Mouse (Mus musculus) c-Kit-positive CD71-positive TER-119-positive erythroid progenitor cells, embryonic 14.5 days (primary cell): ENCODE data around the gene F2rl2.

ENCODE experiments used
- DNase-seq: peaks from one replicate; pipeline ENCODE4 v3.0.0-alpha.2; 2013; ENCODE audit warnings: low spot score

F2rl2 gene

DNA sequence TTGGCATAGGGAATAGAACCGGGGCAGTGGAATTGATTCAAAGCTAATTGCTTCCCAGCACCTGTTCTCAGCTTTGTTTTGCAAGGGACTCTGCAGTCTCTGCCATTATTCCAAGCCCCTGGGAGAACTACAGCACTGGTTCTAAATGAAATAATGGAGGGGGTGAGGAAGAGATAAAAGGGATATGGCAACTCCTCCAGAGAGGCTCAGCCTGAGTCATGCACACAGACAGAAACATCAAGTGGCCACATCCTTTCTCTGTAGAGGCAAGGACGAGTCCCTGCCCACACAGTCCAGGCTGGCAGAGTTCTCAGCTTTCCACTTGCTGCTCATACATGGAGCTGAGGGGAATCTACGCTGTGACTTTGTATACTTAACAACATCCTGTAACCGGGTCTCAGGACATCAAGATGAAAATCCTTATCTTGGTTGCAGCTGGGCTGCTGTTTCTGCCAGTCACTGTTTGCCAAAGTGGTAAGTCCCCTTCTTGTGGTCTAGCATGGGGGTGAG is at the start of gene F2rl2:
Gene F2rl2 (plus strand): TSS at position 200 of the 510 bp plus-strand sequence.
- DNase-seq = no peak

DNA sequence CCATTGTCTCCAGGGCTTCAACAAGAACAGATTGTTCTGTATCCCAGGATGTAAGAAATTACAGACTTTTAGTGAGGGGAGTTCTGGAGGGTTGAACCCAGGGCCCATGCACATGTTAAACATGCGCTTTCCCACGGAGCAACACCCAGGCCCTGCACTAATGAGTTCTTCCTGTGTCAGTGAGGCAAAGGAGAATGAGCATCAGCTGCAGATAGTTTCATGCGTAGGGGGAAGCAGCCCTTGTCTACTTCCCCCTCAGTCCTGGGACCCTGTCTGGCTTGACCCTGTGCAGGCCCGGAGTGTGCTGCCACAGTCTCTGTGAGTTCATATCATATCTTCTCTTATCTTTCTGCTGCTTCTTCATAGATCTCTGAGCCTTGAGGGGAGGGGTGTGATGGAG is 49.4 kb upstream of the F2rl2 start:
- DNase-seq = no peak

- DNase-seq = no peak
These were observed 46.7 kb upstream of the F2rl2 start for GRCm38 (mm10) chr13:95649941-95650340.

- no peak for DNase-seq
These were observed 44.6 kb upstream of the F2rl2 start for GRCm38 (mm10) chr13:95651870-95652668.

GRCm38 (mm10) chr13:95653696-95654095 is 43.0 kb upstream of the F2rl2 start:
- DNase-seq = no peak

DNA sequence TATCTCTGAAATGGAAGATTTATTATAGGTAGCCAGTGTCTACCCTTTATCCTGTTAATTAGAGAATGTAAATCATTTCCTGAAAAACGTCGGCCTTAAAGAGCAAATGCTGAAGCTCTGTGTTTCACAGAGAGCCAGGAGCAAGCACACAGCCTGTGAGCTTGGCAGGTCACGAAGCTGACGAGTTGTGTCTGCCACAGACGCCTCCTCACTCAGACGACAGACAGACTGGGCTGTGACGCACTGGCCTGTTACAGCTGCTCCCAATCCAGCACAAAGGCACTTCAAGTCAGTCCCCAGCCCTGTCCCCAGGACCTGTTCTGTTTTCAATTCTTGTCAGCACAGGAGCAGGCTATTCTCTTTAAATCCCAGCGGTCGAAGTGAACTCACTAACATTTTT is 41.4 kb upstream of the F2rl2 start:
- no peak for DNase-seq

- no peak for DNase-seq
These were observed 39.5 kb upstream of the F2rl2 start for GRCm38 (mm10) chr13:95657171-95657570.

DNA sequence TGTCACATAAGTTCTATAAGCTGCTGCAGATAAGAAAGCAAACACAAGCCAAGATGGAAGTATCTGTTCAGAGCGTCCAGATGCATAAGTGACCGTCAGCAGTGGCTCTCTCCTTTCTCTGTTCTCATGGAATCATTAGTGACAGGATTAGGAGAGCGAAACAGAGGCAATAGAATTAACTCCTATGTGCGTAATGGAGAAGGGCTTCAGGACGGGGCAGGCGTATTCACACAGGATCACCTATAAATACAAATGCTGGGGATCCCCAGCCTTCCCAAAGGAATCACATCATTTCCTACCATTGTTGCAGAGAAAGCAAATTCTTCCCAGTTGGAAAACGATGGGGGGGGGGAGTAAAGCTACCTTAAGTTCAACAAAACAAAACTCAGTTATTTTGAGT is 37.2 kb upstream of the F2rl2 start:
- no peak for DNase-seq

- DNase-seq = no peak
These were observed 32.8 kb upstream of the F2rl2 start for GRCm38 (mm10) chr13:95663834-95664233.

GRCm38 (mm10) chr13:95665644-95666356 is 30.9 kb upstream of the F2rl2 start:
- DNase-seq = no peak

- DNase-seq = no peak
These were observed 29.4 kb upstream of the F2rl2 start for GRCm38 (mm10) chr13:95667260-95667659.

DNA sequence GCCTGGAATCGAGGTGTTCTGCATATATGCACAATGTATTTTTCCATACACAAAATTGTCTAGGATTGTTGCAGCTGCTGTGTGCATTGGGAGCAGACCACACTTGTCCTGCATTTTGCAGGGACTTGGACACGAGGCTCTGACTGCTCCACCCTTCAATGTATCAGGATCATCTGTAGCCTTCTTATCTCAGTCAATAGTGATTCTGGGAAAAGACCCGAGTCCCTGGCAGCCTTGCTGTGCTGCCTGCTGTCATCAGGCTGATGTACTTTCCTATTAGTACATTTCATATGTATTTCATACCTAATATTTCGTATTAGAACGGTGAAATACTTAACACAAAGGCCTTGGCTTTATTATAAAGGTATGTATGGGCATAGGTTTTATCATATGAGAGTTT is 26.1 kb upstream of the F2rl2 start:
- DNase-seq = no peak

GRCm38 (mm10) chr13:95671108-95671897 is 25.4 kb upstream of the F2rl2 start:
- peak; percentile 78 for DNase-seq

GRCm38 (mm10) chr13:95672372-95672771 is 24.3 kb upstream of the F2rl2 start:
- DNase-seq = no peak

- DNase-seq = peak; percentile 68
These were observed 17.6 kb upstream of the F2rl2 start for GRCm38 (mm10) chr13:95679078-95679477.

DNA sequence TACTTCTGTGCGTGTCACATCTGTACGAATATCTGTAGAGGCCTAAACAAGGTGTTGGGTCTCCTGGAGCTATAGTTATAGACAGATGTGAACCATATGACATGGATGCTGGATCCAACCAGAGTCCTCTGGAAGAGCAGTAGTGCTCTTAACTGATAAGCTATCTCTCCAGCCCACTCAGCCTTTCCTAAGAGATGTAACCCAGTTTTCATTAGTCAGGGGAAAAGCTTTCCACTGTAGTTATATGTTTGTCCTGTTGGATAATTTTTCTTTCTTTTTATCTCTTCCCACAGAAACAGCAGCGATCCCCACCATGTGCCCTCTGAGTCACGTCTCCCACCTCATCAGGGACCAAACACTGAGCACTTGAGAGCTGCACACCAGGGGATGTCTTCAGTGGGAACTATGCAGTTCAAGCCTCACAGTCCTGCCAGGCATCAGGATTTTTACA is 17.1 kb upstream of the F2rl2 start:
- peak; percentile 83 for DNase-seq

DNA sequence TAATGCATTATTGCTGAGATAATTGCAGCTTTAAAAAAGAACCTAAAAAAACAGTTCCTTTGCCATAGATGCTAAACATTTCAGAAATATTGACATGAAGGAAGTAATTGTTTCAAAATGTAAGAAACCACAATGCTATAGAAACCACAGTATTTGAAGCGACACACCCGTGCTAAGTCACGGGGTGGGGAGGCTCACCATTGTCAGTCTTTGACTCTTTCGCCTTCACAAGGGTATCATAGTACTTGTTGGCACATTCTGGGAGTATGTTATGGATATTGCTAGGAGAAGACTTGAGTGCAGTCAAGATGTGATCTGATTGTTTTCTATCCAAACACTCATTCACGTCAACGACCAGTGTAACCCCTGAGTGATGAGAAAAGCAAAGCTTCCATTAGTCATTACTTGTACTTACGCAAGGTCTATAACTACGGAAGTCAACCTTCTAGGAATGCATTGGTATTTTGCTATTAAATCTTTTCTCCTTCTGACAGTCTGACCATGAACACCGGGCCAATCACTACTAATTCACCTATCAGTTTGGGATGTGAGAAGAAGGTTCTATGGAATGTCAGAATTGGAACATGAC is 11.9 kb upstream of the F2rl2 start:
- no peak for DNase-seq

DNA sequence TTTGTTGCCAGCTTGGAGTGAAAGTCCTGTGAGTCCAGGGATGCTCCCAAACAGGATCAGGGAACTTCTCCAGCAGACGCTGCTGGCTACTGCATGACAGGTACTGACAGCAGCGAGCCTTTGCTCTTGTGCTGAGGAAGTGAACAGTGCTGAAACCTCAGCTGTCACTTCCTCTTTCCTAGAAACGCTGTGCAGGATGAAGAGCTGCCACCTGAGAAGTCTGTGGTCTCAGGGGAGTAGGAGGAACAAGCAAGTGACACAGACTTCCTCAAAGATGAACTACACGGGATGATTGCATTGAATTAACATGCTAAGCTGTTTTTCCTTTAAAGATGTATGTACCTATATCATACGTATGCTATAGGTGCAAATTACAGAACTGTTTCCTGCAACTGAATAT is 10.9 kb upstream of the F2rl2 start:
- no peak for DNase-seq

DNA sequence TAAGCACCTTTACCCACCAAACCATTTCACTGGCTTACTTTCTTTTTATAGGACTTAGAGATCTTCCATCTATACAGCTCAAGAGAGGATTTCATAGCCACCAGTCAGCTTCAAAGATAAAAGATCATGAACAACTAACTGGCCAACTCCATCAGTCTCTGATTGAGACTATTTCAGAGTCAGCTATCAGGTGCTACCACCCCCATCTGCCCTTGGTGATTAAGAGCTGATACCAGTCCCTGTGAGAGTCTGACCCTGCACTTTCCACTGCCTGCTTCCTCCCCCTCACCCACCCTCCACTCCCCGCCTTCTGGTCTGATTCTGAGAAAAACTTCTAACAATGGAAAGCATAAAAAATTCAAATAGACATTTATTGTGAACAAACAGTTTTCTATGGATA is 8.1 kb upstream of the F2rl2 start:
- peak; percentile 70 for DNase-seq

- DNase-seq = no peak
These were observed 4.5 kb upstream of the F2rl2 start for GRCm38 (mm10) chr13:95692201-95692600.

DNA sequence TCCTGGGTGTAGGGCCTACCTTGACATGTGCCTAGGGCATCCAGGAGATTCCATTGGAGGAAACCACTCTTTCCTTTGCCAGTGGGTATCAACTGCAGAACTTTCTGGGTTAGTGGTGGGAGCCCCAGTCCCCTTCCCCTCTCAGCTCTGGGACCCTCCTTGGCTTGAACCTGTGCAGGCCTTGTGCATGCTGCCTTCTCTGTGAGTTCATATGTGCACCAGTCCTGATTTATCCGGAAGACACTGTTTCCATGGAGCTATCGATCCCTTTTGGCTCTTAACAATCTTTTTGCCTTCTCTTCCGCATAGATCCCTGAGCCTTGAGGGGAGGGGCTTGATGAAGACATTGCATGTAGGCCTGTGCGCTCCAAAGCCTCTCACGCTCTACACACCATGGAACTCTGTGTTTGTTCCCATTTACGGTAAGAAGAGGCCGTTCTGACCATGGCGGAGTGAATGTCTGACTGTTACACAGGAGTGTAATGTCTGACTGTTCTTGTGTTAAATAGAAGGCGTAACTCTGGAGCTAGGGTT is 466 bp upstream of the F2rl2 start:
- no peak for DNase-seq

- no peak for DNase-seq
These were observed 1.2 kb downstream of the F2rl2 start for GRCm38 (mm10) chr13:95697874-95698273.
